Mouse (Mus musculus) midbrain, embryonic 11.5 days (tissue): ENCODE measurements around the gene Mpp3. TPM values are rescaled to one million over a fixed set of nuclear protein-coding genes. Genes with fewer than 3 reads are reported as not detected.

ENCODE experiments used
- ATAC-seq: fragments of 200-750 bp; cut with Nextera tagmentation; 2 replicates; pipeline ENCODE4 v1.8.0; 2017; ENCODE audit warnings: moderate TSS enrichment, moderate library complexity; ENCODE audit not compliant: low FRiP score
- DNase-seq: peaks from one replicate; pipeline ENCODE4 v3.0.0; 2015; ENCODE audit warnings: low spot score; ENCODE audit errors: missing footprints
- H3K27ac ChIP-seq: fragments of 300-500 bp; sonication (generic); 2 replicates; pipeline ENCODE4 v1.5.1; 2014; ENCODE audit warnings: low read depth, low read length
- H3K27me3 ChIP-seq: fragments of 300-500 bp; sonication (generic); 2 replicates; pipeline ENCODE4 v1.6.1; 2014; ENCODE audit warnings: mild to moderate bottlenecking, low read length, moderate library complexity, mixed read lengths; ENCODE audit not compliant: control insufficient read depth, insufficient read depth
- H3K36me3 ChIP-seq: fragments of 300-500 bp; sonication (generic); 2 replicates; pipeline ENCODE4 v1.6.1; 2014; ENCODE audit warnings: mild to moderate bottlenecking, low read length, moderate library complexity, mixed read lengths; ENCODE audit not compliant: control insufficient read depth, insufficient read depth
- H3K4me1 ChIP-seq: fragments of 300-500 bp; sonication (generic); 2 replicates; pipeline ENCODE4 v1.6.1; 2014; ENCODE audit warnings: low read length; ENCODE audit not compliant: control insufficient read depth, insufficient read depth
- H3K4me2 ChIP-seq: fragments of 300-500 bp; sonication (generic); 2 replicates; pipeline ENCODE4 v1.6.1; 2014; ENCODE audit warnings: mild to moderate bottlenecking, moderate library complexity
- H3K4me3 ChIP-seq: fragments of 300-500 bp; sonication (generic); 2 replicates; pipeline ENCODE4 v1.5.1; 2014; ENCODE audit warnings: low read depth, low read length
- H3K9ac ChIP-seq: fragments of 300-500 bp; sonication (generic); 2 replicates; pipeline ENCODE4 v1.6.1; 2014; ENCODE audit warnings: low read length
- H3K9me3 ChIP-seq: fragments of 300-500 bp; sonication (generic); 2 replicates; pipeline ENCODE4 v1.6.1; 2016; ENCODE audit warnings: low read length; ENCODE audit not compliant: control insufficient read depth
- WGBS: fragments of 180-500 bp; shearing (Covaris S2); extraction: QIAGEN DNeasy Blood & Tissue Kit; methylation state at CpG from one replicate; pipeline ENCODE4 v1.1.7; 2014; 5-methylcytosine and 5-hydroxymethylcytosine counted together
- polyA plus RNA-seq: library from polyadenylated mRNA; unstranded; fragments of >200 nt; fragmentation: Nextera tagmentation; extraction: Ambion mirVana; gene quantifications from 2 replicates; pipeline ENCODE4 v1.2.1, GENCODE M21; 2014

Gene Mpp3
- polyA plus RNA-seq, 1 experiment from 2014 or later: 14.4 TPM

DNA sequence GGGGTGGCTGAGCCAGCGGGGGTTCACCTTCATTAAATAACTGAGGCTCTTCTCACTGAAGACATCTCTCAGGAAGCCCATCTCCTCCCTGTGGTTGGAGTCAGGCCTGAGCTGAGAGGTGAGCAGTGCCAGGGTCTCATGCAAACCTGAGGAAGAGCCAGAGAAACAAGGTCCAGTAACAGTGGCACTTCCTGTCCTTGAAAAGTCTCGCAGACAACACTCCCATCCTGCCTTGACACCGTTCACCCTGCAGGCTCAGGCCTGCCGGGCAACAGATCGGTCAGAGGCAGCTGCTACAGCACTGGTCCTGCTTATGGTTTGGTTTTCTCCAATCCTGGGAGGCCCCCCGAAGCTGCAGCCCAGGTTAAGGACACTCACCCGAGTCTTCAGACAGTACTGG, 2.9 kb downstream of the Mpp3 start:
- H3K4me1 ChIP-seq: peaks cover 17% of the 10 kb centered on the region
- H3K4me3 ChIP-seq: no peak overlapping the region
- WGBS: 38% methylated on average over 7 of the region's 7 CpGs
- no peaks in the 10 kb centered on the region for H3K36me3 ChIP-seq
- no peaks in the 10 kb centered on the region for H3K9me3 ChIP-seq
- no peak overlapping the region for H3K27ac ChIP-seq
- peaks cover 3% of the 10 kb centered on the region; the same call in 1 of the 2 replicates for H3K27me3 ChIP-seq
- no peak for ATAC-seq
- no peak overlapping the region for H3K9ac ChIP-seq
- no peak overlapping the region; the same call in 1 of the 2 replicates for H3K4me2 ChIP-seq
- no peak for DNase-seq

DNA sequence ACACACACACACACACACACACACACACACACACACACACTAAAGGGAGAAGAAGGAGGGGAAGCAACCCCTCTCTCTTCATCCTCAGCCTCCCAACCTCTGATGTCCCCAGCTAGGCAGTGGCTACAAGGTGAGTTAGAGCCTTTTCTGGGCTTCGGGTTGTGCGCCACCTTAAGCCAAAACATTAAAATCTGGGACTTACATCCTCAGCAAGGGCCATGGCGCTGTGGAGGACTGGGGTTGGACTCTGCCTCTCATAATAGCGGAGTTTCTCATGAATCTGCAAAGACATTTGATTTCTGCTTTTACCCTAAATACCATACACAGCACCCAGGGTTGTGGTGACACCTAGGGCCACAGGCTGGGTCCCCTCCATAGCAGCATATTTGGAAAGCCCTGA, 3.4 kb downstream of the Mpp3 start:
- DNase-seq: peak; percentile 39
- Histone ChIP-seq H3K9me3 (no peaks in the 10 kb centered on the region), H3K36me3 (no peaks in the 10 kb centered on the region), H3K27ac (no peak overlapping the region), H3K4me1 (peaks cover 17% of the 10 kb centered on the region), H3K9ac (no peak overlapping the region), H3K27me3 (peaks cover 3% of the 10 kb centered on the region; the same call in 1 of the 2 replicates), H3K4me3 (no peak overlapping the region), H3K4me2 (no peak overlapping the region)
- 79% methylated on average over 4 of the region's 4 CpGs for WGBS
- ATAC-seq: no peak

DNA sequence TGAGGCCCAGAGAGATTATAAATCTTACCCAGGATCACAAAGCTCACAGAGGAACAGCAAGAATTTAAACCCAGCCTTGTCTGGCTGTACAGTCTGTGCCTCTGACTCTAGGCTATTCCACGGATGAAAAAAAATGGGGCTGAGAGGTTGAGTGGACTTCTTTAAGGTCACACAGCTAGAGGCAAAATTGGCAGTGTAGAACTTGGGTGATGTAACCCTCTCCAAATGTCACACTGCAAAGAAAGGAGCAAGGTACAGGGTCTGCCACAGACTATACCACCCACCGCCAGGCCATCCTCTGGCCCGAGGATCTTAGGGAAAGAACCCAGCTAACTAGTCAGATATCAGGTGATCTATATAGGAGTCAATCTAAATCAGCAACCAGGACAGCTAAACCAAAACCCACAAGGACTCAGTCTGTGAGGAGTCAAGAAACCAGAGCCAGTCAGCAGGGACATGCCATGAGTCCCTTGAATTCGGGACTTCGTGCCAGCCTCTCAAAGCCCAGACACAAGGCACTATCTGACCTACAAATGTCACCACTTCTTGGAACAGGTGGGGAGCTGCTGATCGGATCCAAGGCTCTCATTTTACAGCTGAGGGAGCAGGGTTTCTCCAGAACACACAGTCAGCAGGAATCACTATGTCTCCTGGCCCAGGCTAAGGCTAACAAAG, 4.0 kb downstream of the Mpp3 start:
- Histone ChIP-seq H3K4me1 (peaks cover 17% of the 10 kb centered on the region), H3K27ac (no peak overlapping the region), H3K9ac (no peak overlapping the region), H3K4me3 (no peak overlapping the region), H3K36me3 (no peaks in the 10 kb centered on the region), H3K9me3 (no peaks in the 10 kb centered on the region), H3K27me3 (peaks cover 3% of the 10 kb centered on the region; the same call in 1 of the 2 replicates), H3K4me2 (no peak overlapping the region)
- DNase-seq: peak; percentile 71
- ATAC-seq: no peak
- 91% methylated on average over 6 of the region's 6 CpGs for WGBS

DNA sequence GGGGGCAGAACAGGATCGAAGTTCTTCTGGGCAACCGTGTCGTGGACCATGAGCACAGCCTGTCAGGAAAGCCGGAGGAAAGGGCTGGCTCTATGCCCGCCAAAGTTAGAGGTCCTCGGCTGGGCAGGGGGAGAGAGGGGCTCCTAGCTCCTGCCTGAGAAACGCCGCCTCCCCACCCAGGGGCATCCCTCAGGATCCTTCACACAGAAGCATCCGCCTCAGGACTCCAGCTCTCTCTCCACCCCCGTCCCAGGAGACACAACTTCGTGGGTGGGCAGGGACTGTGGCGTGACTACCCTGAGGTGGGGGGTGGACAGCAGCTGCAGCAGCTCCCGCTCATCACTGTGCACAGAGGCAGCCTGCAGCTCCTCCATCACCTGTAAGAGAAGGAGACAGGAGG, 4.9 kb downstream of the Mpp3 start:
- peak; percentile 68 for DNase-seq
- Histone ChIP-seq H3K9ac (no peak overlapping the region), H3K27me3 (peaks cover 3% of the 10 kb centered on the region; the same call in 1 of the 2 replicates), H3K36me3 (no peaks in the 10 kb centered on the region), H3K4me1 (peaks cover 17% of the 10 kb centered on the region), H3K27ac (no peak overlapping the region), H3K9me3 (no peaks in the 10 kb centered on the region), H3K4me2 (no peak overlapping the region), H3K4me3 (no peak overlapping the region)
- ATAC-seq: no peak
- WGBS: 90% methylated on average over 13 of the region's 13 CpGs

DNA sequence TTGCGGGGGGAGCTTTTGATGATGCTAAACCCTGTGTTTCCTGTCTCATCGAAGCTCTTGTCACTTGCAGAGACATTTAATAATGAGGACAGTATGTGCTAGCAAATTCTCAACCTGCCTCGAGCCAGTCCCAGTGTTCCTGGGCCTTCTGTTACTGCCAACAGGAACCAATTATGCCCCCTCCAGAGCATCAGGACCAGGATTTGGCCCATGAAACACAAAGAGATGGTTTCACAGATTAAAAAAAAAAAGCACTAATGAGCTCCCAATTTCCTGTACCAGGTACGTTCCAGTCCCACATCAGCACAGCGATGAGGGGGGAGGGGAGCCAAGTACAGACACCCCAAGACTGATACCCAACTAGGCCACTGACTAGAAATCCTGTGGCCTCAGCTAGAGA, 7.1 kb downstream of the Mpp3 start:
- Histone ChIP-seq H3K9ac (no peak overlapping the region), H3K9me3 (no peaks in the 10 kb centered on the region), H3K27ac (no peak overlapping the region), H3K36me3 (no peaks in the 10 kb centered on the region), H3K4me3 (no peak overlapping the region), H3K4me1 (peaks cover 11% of the 10 kb centered on the region), H3K27me3 (peaks cover 3% of the 10 kb centered on the region; the same call in 1 of the 2 replicates), H3K4me2 (no peak overlapping the region)
- DNase-seq (no peak), ATAC-seq (no peak)
- 88% methylated on average over 5 of the region's 5 CpGs for WGBS

DNA sequence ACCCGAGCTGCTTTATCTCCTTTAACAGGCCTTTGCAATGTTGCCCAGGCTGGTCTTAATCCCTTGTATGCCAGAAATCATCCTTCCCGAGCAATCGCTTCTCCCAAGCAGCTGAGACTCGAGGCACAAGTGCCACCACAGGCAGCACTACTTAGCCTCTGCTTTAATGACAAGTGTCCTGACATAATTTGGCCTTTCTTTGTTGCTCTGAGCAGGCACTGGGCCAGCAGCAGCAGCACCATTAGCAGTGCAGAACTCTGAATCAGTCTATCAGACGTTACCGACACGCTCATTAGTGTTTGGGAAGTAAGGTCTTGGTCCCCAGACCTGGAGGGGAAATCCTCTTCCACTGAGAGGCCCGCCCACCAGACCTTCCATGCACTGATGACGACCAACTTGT, 8.5 kb downstream of the Mpp3 start:
- H3K9me3 ChIP-seq: no peaks in the 10 kb centered on the region
- H3K9ac ChIP-seq: no peak overlapping the region
- no peak overlapping the region for H3K27ac ChIP-seq
- H3K4me1 ChIP-seq: no peaks in the 10 kb centered on the region
- no peaks in the 10 kb centered on the region for H3K36me3 ChIP-seq
- DNase-seq (no peak), ATAC-seq (no peak)
- no peaks in the 10 kb centered on the region for H3K27me3 ChIP-seq
- no peak overlapping the region for H3K4me2 ChIP-seq
- 83% methylated on average over 9 of the region's 9 CpGs for WGBS
- no peak overlapping the region for H3K4me3 ChIP-seq

DNA sequence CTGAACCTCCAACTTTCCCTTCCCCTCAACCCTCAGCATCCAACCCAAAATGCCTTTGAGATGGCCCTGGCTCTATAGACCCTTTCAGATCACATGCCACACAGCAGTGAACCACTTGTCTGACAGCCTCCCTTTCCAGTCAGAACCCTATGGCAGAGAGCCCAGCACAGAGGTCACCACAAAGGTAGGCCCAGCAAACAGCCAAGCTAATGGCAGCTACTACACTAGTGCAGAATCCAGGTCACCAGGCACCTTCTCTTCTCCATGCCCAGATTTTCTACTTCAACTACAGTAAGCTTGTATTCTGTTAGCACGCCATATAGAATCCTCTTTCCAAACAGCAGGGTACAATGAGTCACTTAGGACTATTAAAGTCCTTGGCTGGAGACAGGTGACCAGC, 12.1 kb downstream of the Mpp3 start:
- no peaks in the 10 kb centered on the region for H3K9me3 ChIP-seq
- DNase-seq (peak; percentile 75), ATAC-seq (no peak)
- peaks cover 2% of the 10 kb centered on the region; the same call in 1 of the 2 replicates for H3K36me3 ChIP-seq
- no peaks in the 10 kb centered on the region for H3K4me1 ChIP-seq
- H3K27me3 ChIP-seq: no peaks in the 10 kb centered on the region
- no peak overlapping the region for H3K9ac ChIP-seq
- H3K4me3 ChIP-seq: no peak overlapping the region
- no peak overlapping the region for H3K27ac ChIP-seq
- 96% methylated on average over 1 of the region's 1 CpGs for WGBS
- H3K4me2 ChIP-seq: no peak overlapping the region

DNA sequence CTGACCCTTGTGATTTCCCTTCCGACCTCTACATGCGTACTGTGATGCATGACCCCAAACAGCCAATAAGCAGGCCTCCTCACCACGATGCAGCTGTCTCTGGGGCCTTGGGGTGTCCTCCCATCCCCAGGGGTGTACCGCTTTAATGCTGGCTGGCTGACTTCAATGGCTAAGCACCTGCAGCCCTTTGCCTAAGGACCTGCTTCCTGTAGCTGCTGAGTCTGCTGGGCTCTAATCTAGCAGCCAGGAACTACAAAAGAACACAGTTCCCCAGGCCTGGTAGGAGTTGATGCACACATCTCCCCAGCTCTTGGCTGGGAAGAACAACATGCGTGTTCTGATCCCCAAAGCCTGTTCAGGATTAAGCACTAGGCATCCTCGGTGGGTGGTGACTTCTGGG, 12.8 kb downstream of the Mpp3 start:
- H3K9ac ChIP-seq: no peak overlapping the region
- no peak overlapping the region for H3K27ac ChIP-seq
- no peaks in the 10 kb centered on the region for H3K4me1 ChIP-seq
- no peaks in the 10 kb centered on the region for H3K27me3 ChIP-seq
- DNase-seq (peak; percentile 75), ATAC-seq (no peak)
- H3K36me3 ChIP-seq: peaks cover 2% of the 10 kb centered on the region; the same call in 1 of the 2 replicates
- H3K9me3 ChIP-seq: no peaks in the 10 kb centered on the region
- H3K4me3 ChIP-seq: no peak overlapping the region
- 68% methylated on average over 6 of the region's 6 CpGs for WGBS
- no peak overlapping the region for H3K4me2 ChIP-seq

DNA sequence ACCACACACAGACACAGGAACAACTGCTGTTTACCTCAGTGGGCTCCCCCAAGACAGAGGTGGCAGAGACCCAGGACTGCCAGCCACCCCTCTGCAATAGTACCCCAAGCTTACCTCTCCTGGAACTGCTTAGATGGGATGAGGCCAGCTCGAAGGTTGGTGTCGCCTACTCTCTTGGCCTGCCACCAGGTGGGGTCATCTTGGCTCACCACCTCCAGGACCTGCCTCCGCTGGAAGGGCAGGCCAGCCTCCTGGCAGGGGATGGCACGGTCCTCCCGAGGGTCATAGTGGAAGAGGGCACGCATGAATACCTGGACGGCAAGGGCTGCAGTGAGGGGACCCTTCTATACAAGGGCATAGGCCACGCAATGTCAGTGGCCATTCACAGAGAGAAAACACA, 15.1 kb downstream of the Mpp3 start:
- H3K9ac ChIP-seq: no peak overlapping the region
- H3K4me1 ChIP-seq: no peaks in the 10 kb centered on the region
- H3K9me3 ChIP-seq: no peaks in the 10 kb centered on the region
- 88% methylated on average over 8 of the region's 8 CpGs for WGBS
- no peak overlapping the region for H3K27ac ChIP-seq
- no peak overlapping the region for H3K4me3 ChIP-seq
- no peak overlapping the region for H3K4me2 ChIP-seq
- ATAC-seq (no peak), DNase-seq (no peak)
- peaks cover 2% of the 10 kb centered on the region; the same call in 1 of the 2 replicates for H3K36me3 ChIP-seq
- no peaks in the 10 kb centered on the region for H3K27me3 ChIP-seq
